Mouse (Mus musculus) CH12.LX (cell line): ENCODE results near the gene Agl. TPM values are rescaled to one million over a fixed set of nuclear protein-coding genes. Genes with fewer than 3 reads are reported as not detected.

Source experiments
- DNase-seq: peaks from one replicate; pipeline ENCODE4 v3.0.0-alpha.2; 2013; ENCODE audit errors: extremely low read depth
- H3K27ac ChIP-seq: 2 replicates; pipeline ENCODE4 v1.5.1; 2012; ENCODE audit warnings: low read depth, mild to moderate bottlenecking, control low read depth, moderate library complexity; ENCODE audit not compliant: insufficient read depth
- H3K27me3 ChIP-seq: replicated peaks from 2 replicates; pipeline ENCODE3; 2012; ENCODE audit warnings: inconsistent platforms
- H3K36me3 ChIP-seq, 2 experiments: replicated peaks in 1 of 2; 2 replicates each; pipeline versions ENCODE3 to v1.6.1; 2012; ENCODE audit warnings: inconsistent platforms in 1 of 2, low read length in 1 of 2, mild to moderate bottlenecking in 1 of 2, mixed read lengths in 1 of 2, moderate library complexity in 1 of 2; ENCODE audit not compliant: control insufficient read depth in 1 of 2, insufficient read depth in 1 of 2
- H3K4me1 ChIP-seq, 2 experiments: 2 replicates each; pipeline ENCODE4 v1.6.1; 2012; ENCODE audit warnings: inconsistent platforms in 1 of 2, moderate library complexity in 1 of 2; ENCODE audit not compliant: insufficient read depth in 2 of 2, control insufficient read depth in 1 of 2
- H3K4me2 ChIP-seq: 2 replicates; pipeline ENCODE4 v1.6.1; 2012; ENCODE audit warnings: low read depth, mild to moderate bottlenecking, control low read depth; ENCODE audit not compliant: poor library complexity, insufficient read depth, severe bottlenecking
- H3K4me3 ChIP-seq, 3 experiments: fragments of 150-350 bp in 1 of 3; sonication (generic) in 1 of 3; replicated peaks in 1 of 3; 2 replicates each; pipeline versions ENCODE3 to v1.5.1; 2011 to 2012; ENCODE audit warnings: low read depth in 2 of 3, low read length in 2 of 3, mild to moderate bottlenecking in 2 of 3, moderate library complexity in 2 of 3, control low read depth in 1 of 3, improper control_type of control experiment in 1 of 3, inconsistent platforms in 1 of 3, mixed read lengths in 1 of 3; ENCODE audit not compliant: poor library complexity in 1 of 3
- H3K79me2 ChIP-seq: replicated peaks from 2 replicates; pipeline ENCODE4 v1.6.1; 2012; ENCODE audit warnings: mild to moderate bottlenecking, moderate library complexity; ENCODE audit not compliant: control insufficient read depth, poor library complexity, insufficient read depth, severe bottlenecking; ENCODE audit errors: extremely low read depth
- H3K9ac ChIP-seq: 2 replicates; pipeline ENCODE4 v1.6.1; 2012; ENCODE audit warnings: low read depth, mild to moderate bottlenecking, control low read depth, moderate library complexity; ENCODE audit not compliant: insufficient read depth
- H3K9me3 ChIP-seq: replicated peaks from 2 replicates; pipeline ENCODE3; 2012; ENCODE audit warnings: low read length, inconsistent platforms, mixed read lengths
- CHD1 ChIP-seq: IDR thresholded peaks from 2 replicates; pipeline ENCODE4 v1.6.1; 2012; ENCODE audit warnings: low read depth, low read length, improper control_type of control experiment, inconsistent platforms
- CHD2 ChIP-seq: IDR thresholded peaks from 2 replicates; pipeline ENCODE4 v1.6.1; 2011; ENCODE audit warnings: low read length, improper control_type of control experiment
- E2F4 ChIP-seq: IDR thresholded peaks from 2 replicates; pipeline ENCODE4 v1.6.1; 2011; ENCODE audit warnings: low read depth, low read length, improper control_type of control experiment; ENCODE audit not compliant: insufficient replicate concordance
- EP300 ChIP-seq: IDR thresholded peaks from 2 replicates; pipeline ENCODE4 v1.6.1; 2011; ENCODE audit warnings: low read length, improper control_type of control experiment
- ETS1 ChIP-seq: conservative IDR thresholded peaks from 2 replicates; pipeline ENCODE4 v1.6.1; 2012; ENCODE audit warnings: low read depth, mild to moderate bottlenecking, inconsistent platforms, low read length, improper control_type of control experiment, moderate library complexity
- HCFC1 ChIP-seq: IDR thresholded peaks from 2 replicates; pipeline ENCODE4 v1.6.1; 2012; ENCODE audit warnings: low read depth, mild to moderate bottlenecking, inconsistent platforms, low read length, improper control_type of control experiment
- JUN ChIP-seq: IDR thresholded peaks from 2 replicates; pipeline ENCODE4 v1.6.1; 2011; ENCODE audit warnings: low read depth, mild to moderate bottlenecking, low read length, improper control_type of control experiment, moderate library complexity; ENCODE audit not compliant: insufficient read depth
- JUND ChIP-seq: conservative IDR thresholded peaks from 2 replicates; pipeline ENCODE4 v1.6.1; 2011; ENCODE audit warnings: low read depth, low read length, improper control_type of control experiment
- KAT2A ChIP-seq: IDR thresholded peaks from 2 replicates; pipeline ENCODE4 v1.6.1; 2012; ENCODE audit warnings: low read length, improper control_type of control experiment, inconsistent platforms; ENCODE audit not compliant: insufficient replicate concordance
- MAFK ChIP-seq: IDR thresholded peaks from 2 replicates; pipeline ENCODE4 v1.6.1; 2011; ENCODE audit warnings: low read length, improper control_type of control experiment; ENCODE audit not compliant: insufficient replicate concordance
- MAX ChIP-seq: IDR thresholded peaks from 2 replicates; pipeline ENCODE4 v1.6.1; 2011; ENCODE audit warnings: low read length, improper control_type of control experiment
- MAZ ChIP-seq: IDR thresholded peaks from 2 replicates; pipeline ENCODE4 v1.6.1; 2012; ENCODE audit warnings: low read depth, mild to moderate bottlenecking, inconsistent platforms, low read length, improper control_type of control experiment, moderate library complexity
- MXI1 ChIP-seq: IDR thresholded peaks from 2 replicates; pipeline ENCODE4 v1.6.1; 2011; ENCODE audit warnings: mild to moderate bottlenecking, low read depth, low read length, improper control_type of control experiment
- MYC ChIP-seq: IDR thresholded peaks from 2 replicates; pipeline ENCODE4 v1.6.1; 2011; ENCODE audit warnings: low read depth, mild to moderate bottlenecking, improper control_type of control experiment, low read length
- NELFE ChIP-seq: IDR thresholded peaks from 2 replicates; pipeline ENCODE4 v1.6.1; 2011; ENCODE audit warnings: low read depth, low read length, improper control_type of control experiment
- NRF1 ChIP-seq: IDR thresholded peaks from 2 replicates; pipeline ENCODE4 v1.6.1; 2014; ENCODE audit warnings: low read depth, mild to moderate bottlenecking, inconsistent platforms, low read length, improper control_type of control experiment, moderate library complexity
- PAX5 ChIP-seq: IDR thresholded peaks from 2 replicates; pipeline ENCODE4 v1.6.1; 2012; ENCODE audit warnings: low read length, inconsistent platforms, mixed read lengths
- POLR2A ChIP-seq: IDR thresholded peaks from 2 replicates; pipeline ENCODE4 v1.6.1; 2011; ENCODE audit warnings: low read depth, mild to moderate bottlenecking, improper control_type of control experiment, low read length
- POLR2AphosphoS2 ChIP-seq: IDR thresholded peaks from 2 replicates; pipeline ENCODE4 v1.6.1; 2011; ENCODE audit warnings: low read depth, low read length, improper control_type of control experiment
- RAD21 ChIP-seq: IDR thresholded peaks from 2 replicates; pipeline ENCODE4 v1.6.1; 2011; ENCODE audit warnings: low read depth, mild to moderate bottlenecking, low read length, improper control_type of control experiment, moderate library complexity
- RCOR1 ChIP-seq: conservative IDR thresholded peaks from 2 replicates; pipeline ENCODE4 v1.6.1; 2012; ENCODE audit warnings: low read depth, mild to moderate bottlenecking, inconsistent platforms, low read length, improper control_type of control experiment
- SMC3 ChIP-seq: IDR thresholded peaks from 2 replicates; pipeline ENCODE4 v1.6.1; 2011; ENCODE audit warnings: low read depth, low read length, improper control_type of control experiment
- UBTF ChIP-seq: IDR thresholded peaks from 2 replicates; pipeline ENCODE4 v1.6.1; 2012; ENCODE audit warnings: low read depth, mild to moderate bottlenecking, inconsistent platforms, low read length, improper control_type of control experiment, moderate library complexity
- USF1 ChIP-seq: IDR thresholded peaks from 2 replicates; pipeline ENCODE4 v1.6.1; 2014; ENCODE audit warnings: low read depth, mild to moderate bottlenecking, inconsistent platforms, low read length, improper control_type of control experiment
- ZKSCAN1 ChIP-seq: IDR thresholded peaks from 2 replicates; pipeline ENCODE4 v1.6.1; 2012; ENCODE audit warnings: low read depth, inconsistent platforms, low read length, improper control_type of control experiment, borderline replicate concordance
- ZMIZ1 ChIP-seq: IDR thresholded peaks from 2 replicates; pipeline ENCODE4 v1.6.1; 2012; ENCODE audit warnings: low read depth, mild to moderate bottlenecking, inconsistent platforms, low read length, improper control_type of control experiment
- ZNF384 ChIP-seq: IDR thresholded peaks from 2 replicates; pipeline ENCODE4 v1.6.1; 2012; ENCODE audit warnings: low read depth, low read length, improper control_type of control experiment, inconsistent platforms
- dilution Hi-C: fragments of 300-500 bp; cut with MboI; formaldehyde crosslinking; loops from 2 replicates; pipeline ENCODE4 v1.14.3; 2020; ENCODE audit warnings: low sequenced_read_pairs; ENCODE audit not compliant: extremely low pct_unique_long_range_greater_than_20kb, extremely low pct_ligation_motif_present
- in situ Hi-C: fragments of 300-500 bp; cut with MboI; formaldehyde crosslinking; loops from 3 replicates; pipeline ENCODE4 v1.14.3; 2019; ENCODE audit warnings: low sequenced_read_pairs, low pct_ligation_motif_present, low pct_unique_long_range_greater_than_20kb, mixed read lengths
- polyA plus RNA-seq: library from polyadenylated mRNA; unstranded; fragments of >175 nt; gene quantifications from 2 replicates; pipeline ENCODE4 v1.2.1, GENCODE M21; 2012; ENCODE audit warnings: low read depth; ENCODE audit not compliant: insufficient read length
- total RNA-seq, 2 experiments: library from RNA; depleted of rRNA; stranded (reverse); fragments of 300-350 nt in 1 of 2; fragments of >200 nt in 1 of 2; gene quantifications; 2 replicates each; pipeline ENCODE4 v1.2.3; 2012 to 2014

Gene Agl
- total and polyA plus RNA-seq, 3 experiments = 4.7 to 5.7 (median 5.2) TPM

DNA sequence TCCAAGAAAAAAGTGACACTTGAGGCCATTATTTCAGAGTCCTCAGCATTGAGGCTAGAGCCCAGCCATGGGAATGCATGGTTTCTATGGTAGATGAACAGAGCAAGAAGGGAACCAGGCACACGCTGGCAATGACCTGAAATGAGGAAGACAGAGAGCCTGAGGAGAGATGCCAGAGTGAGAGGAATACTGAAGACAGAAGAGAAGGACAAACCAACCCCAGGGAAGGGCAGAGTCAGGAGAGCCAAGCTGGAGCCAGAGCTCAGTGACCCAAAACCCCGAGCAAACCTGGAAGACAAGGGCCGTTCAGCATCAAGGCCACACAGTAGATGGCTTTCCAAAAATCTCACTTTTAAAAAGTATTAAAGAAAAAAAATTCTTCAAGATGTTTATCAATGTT is 2.1 kb downstream of the Agl start:
- DNase-seq = no peak
- Histone ChIP-seq H3K4me2 (no peak overlapping the region), H3K4me3 (no peak overlapping the region), H3K27me3 (no peaks in the 10 kb centered on the region), H3K36me3 (peaks cover 2 to 9% of the 10 kb centered on the region in 2 experiments), H3K4me1 (peaks cover 2 to 26% of the 10 kb centered on the region in 2 experiments; a peak in 3 of 4 replicates), H3K9ac (no peak overlapping the region), H3K9me3 (no peaks in the 10 kb centered on the region), H3K27ac (no peak overlapping the region), H3K79me2 (no peaks in the 10 kb centered on the region)
- in situ Hi-C loops = no loop called here
- no peak for TF ChIP-seq CHD1
- TF ChIP-seq E2F4 = no peak
- no peak for TF ChIP-seq KAT2A
- no peak for TF ChIP-seq ZMIZ1
- TF ChIP-seq JUN = no peak
- TF ChIP-seq HCFC1 = no peak
- no peak for TF ChIP-seq EP300
- TF ChIP-seq ETS1 = no peak
- TF ChIP-seq NELFE = no peak
- no peak for TF ChIP-seq MAZ
- no peak for TF ChIP-seq NRF1
- dilution Hi-C loops = no loop called here

DNA sequence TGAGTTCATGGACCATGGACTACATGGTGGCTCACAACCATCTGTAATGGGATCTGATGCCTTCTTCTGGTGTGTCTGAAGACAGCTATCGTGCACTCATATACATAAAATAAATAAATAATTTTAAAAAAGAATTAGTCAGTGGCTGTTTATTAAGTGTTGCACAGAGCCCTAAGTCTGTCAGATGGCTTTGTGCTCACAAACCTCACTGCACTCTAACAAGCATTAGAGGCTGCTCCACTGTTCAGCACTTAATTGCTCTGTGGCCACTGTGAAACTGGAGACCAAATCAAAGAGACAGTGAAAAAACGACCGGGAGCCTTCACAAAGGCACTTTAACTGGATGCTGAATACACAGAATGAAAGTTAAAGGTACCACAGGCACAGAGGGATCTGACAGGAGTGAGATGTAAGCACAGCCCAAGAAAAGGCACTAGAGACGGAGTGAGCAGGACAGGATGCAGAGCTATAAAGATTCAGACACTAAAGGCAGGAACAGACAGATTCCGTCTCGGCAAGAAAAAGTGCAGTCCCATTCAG is 3.1 kb downstream of the Agl start:
- Histone ChIP-seq H3K4me1 (peaks cover 2 to 27% of the 10 kb centered on the region in 2 experiments; a peak in 3 of 4 replicates), H3K36me3 (peaks cover 2 to 7% of the 10 kb centered on the region in 2 experiments), H3K27me3 (no peaks in the 10 kb centered on the region), H3K9me3 (no peaks in the 10 kb centered on the region), H3K4me2 (no peak overlapping the region), H3K27ac (no peak overlapping the region), H3K79me2 (no peaks in the 10 kb centered on the region), H3K4me3 (no peak overlapping the region), H3K9ac (no peak overlapping the region)
- TF ChIP-seq CHD2 = no peak
- TF ChIP-seq E2F4 = no peak
- TF ChIP-seq MYC = no peak
- no peak for TF ChIP-seq JUND
- no peak for TF ChIP-seq CHD1
- no peak for TF ChIP-seq SMC3
- no peak for TF ChIP-seq USF1
- no peak for TF ChIP-seq RCOR1
- no peak for TF ChIP-seq RAD21
- TF ChIP-seq ZNF384 = no peak
- TF ChIP-seq ZKSCAN1 = no peak
- TF ChIP-seq POLR2AphosphoS2 = no peak
- no peak for TF ChIP-seq KAT2A
- TF ChIP-seq UBTF = no peak
- TF ChIP-seq MXI1 = no peak
- TF ChIP-seq POLR2A = no peak
- TF ChIP-seq PAX5 = no peak
- TF ChIP-seq NELFE = no peak
- no peak for TF ChIP-seq MAX
- no peak for TF ChIP-seq MAFK
- dilution Hi-C loops = no loop called here
- no peak for DNase-seq
- in situ Hi-C loops = no loop called here
